Mouse (Mus musculus) kidney, adult 8-10 months (tissue): ENCODE measurements around the gene Hs6st1.

ENCODE experiments used
- DNase-seq, 2 experiments: peaks; one replicate each; pipeline ENCODE4 v3.0.0; 2022

Gene Hs6st1

DNA sequence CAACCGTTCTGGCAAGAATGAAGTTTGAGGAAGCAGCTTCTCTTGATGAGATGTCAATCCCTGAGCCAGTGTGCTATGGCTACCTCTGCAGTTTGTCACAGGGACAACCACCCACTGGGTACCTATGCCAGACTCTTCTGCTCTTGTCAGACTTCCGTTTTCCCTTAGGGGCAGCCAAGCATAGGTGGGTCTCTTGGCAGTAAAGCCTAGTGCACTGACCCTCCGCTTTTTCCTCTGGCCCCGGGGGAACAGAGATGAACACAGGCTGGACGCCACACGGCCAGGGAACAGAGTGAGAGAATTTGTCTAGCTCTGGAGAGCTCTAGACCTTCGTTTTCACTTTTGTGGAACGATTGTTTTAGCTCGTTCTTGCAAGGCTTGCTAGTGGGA, 2.4 kb upstream of the Hs6st1 start:
- DNase-seq = no peak

DNA sequence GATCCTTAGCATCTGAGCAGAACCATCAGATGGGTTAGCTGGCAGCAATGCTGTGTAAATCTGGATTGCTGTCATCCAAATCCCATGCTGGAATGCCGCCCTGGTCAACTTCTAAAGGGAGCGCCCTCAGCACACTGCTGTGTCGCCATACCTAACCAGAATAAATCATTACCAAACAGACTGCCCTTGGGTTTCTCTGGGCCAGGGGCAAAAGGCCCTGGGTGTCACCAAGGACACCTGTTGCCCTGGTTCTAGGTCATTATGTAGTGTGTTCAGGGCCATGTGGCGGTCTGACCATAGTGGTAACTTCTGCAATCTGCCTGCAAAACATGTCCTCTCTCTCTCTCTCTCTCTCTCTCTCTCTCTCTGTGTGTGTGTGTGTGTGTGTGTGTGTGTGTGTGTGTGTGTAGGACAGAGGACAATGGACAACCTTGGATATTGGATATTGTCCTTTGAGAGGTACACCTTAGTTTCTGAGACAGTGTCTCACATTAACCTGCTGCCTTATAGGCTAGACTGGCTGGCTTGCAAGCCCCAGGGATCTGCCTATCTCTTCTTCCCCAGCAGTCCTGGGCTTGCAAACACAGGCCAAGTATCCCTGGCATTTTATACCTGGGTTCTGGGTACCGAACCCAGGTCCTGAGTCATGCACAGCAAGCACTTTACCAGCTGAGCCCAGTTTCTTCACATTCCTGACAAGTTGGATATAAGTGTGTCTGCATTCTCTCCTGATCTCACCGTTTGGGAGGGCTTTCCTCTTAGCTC, 1.8 kb upstream of the Hs6st1 start:
- DNase-seq = no peak

DNA sequence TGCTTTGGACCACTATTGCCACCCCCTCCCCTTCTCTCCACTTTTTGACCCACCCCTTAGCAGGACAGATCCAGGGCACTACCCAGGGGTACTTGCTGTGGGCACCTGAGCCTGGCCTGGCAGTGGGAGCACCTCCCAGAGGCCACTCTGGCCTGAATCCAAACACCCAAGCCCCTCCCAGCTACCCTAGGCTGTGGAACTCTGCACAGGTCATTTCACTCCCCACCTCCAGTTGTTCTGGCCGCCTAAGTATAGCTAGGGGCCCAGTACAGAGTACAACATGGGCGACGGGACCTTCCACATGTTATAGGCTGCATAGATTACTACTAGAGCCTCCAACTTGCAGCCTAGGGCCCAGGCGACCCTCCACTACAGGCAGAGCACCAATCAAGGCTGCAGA, 999 bp upstream of the Hs6st1 start:
- DNase-seq = peak in 1 of 2 experiments; percentile 62

DNA sequence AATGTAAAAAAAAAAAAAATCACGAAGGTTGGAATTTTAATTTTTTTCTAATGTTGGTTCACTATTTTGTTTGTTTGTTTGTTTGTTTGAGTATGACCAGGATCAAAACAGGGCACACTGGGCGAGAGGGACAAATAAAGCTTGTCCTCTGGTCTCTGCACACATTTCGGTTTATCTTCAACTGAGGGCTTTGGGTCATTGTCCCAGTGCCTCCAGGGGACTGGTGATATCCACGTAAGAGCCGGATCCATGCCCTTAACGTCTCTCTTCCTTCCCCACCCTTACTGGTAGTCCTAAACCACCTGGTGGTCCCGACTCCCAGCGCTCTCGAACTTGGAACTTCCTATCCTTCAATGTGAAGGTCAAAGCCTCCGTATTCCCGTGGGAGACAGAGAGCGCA, 589 bp upstream of the Hs6st1 start:
- DNase-seq = no peak

DNA sequence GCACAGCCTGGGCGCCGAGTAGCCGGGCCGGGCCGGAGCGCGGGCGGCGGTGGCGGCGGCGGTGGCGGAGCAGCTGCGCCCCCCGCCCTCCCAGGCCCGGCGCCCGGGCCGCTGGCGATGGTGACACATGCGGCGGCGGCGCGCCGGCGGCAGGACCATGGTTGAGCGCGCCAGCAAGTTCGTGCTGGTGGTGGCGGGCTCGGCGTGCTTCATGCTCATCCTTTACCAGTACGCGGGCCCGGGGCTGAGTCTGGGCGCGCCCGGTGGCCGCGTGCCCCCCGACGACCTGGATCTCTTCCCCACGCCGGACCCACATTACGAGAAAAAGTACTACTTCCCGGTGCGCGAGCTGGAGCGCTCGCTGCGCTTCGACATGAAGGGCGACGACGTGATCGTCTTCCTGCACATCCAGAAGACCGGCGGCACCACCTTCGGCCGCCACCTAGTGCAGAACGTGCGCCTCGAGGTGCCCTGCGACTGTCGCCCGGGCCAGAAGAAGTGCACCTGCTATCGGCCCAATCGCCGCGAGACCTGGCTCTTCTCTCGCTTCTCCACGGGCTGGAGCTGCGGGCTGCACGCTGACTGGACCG, 426 bp downstream of the Hs6st1 start:
- peak in 1 of 2 experiments; percentile 43 for DNase-seq

DNA sequence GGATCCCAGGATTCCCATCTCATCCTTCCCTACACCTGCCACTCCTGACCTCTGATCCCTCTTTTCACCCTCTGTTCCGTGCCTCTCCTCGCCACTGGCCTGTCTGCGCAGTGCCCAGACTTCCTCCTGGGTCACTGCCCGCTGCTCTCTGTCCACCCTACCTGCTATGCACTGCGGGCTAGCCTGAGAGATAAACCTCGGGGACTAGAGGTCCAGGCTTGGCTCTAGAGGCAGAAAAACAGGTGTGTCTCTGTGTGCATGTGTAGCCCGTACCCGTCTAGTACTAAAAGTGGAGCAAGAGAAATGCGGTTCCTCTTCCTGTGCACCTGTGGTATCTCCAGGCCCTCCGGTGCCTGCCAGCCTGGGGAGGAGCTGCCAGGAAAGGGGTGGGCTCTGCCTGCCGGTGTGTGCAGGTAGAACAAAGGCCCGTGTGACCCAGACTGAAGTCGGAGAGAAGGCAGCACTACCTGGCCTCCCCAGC, 1.1 kb downstream of the Hs6st1 start:
- DNase-seq = peak; percentile 60 to 66

DNA sequence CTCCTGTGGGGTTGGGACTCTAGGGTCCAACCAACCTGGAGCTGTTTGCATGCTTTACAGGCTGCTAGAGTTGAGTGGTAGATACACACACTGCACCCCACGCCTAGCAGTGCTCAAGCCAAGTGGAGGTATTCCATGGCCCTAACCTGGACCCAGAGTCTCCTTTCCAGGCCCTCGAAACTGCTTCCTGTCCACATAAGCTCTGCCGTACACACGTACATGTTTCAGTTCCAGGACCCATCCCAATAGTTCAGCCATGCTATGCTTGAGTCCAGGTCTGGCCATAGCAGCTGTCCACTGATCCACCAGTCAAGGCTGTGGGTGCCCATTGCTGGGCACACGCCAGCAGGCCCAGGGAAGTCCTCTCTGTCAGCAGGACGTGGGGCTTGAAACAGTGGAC, 2.0 kb downstream of the Hs6st1 start:
- DNase-seq = no peak

DNA sequence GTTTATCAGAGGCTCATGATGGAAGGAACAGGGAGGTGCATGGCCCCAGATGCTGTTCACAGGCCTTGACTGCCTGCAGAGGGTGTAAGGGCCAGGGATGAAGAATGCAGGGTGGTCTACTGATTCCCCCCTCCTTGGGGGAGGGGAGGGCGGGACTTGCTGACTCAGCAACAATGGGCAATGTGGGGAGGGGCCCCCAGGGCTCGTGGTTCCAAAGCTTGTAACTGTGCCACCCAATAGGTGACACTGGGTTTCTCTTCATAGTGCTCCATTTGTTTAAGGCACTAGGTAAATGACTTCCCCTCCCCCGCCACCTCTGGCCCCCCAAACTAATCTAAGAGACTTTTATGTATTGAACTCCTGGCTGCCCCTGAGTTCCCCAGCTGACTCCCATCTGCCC, 2.5 kb downstream of the Hs6st1 start:
- no peak for DNase-seq

DNA sequence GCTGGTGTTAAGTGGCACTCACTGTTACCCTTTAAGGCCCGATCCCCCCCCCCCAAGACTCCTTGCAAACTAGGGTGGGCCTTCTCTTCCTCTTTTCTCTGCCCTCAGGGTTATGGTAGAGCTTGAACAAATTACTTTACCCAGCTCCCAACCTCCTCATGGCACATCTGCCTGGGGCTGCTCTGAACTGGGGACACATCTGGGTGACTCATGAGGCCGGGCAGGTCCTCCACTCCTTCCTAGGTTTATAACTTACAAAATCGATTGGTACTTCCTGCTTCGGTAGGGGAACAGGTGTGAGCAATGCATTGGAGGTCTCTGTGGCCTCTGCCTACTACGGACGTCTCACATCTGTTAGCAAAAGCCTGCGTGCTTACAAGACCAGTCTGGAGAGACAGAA, 3.0 kb downstream of the Hs6st1 start:
- no peak for DNase-seq

DNA sequence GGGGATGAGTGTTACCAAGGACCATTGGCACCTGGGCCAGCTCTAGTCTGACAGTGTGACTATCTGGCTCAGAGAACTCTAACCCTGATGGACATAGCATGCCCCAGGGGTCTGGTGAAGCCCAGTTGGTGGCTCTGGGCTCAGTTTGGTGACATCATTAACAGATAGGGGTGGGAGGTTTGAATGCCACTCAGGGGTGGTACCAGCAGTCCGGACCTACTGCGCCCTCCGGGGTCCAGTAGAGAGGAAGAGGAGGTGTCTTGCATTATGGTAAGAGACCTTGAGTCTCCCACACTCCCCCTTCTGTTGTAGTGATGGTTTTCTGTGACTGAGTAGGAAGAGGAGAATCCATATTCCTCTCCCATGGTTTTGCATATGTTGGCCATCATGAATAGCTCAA, 3.4 kb downstream of the Hs6st1 start:
- DNase-seq = no peak

DNA sequence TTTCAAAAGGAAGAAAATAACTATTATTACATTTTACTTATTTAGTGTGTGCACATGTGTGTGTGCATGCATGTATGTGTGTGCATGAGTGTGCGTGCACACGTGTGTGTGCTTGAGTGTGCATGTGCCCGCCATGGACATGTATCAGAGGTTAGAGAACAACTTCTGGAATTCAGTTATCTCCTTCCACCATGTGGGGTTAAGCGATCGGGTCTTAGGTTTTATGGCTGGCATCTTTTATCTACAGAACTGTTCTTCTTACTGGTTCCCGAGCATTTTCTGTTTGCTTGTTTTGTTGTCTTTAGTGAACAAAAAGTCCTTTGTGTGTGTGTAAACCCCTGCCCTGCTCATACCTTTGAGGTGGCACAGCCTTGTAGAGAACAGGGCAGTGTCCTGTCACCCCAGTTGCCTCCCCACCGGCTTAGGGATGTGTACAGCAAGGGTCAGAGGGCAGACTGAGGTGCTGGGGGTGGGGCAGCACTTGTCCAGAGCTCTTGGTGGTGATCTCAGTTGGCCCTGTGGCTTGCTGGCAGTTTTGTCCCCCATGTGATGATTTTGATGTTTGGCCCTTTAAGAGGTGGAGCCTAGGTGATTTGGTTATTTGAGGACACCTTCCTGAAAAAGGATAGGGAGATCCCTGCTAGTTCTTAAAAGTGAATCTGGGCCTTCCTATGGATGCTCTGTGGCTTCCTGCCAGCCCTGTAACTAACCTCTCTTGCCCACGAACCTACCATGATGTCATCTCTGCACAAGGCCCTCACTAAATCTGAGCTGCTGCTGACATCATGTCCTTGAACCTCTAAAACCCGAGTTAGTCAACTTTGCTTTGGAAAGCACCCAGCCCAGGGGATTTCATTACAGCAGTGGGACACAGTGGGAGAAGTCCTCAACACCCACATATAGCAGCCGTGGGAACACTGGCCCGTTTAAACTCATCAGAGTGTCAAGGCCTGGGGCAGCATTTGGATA, 4.7 kb downstream of the Hs6st1 start:
- peak in 1 of 2 experiments; percentile 42 for DNase-seq

DNA sequence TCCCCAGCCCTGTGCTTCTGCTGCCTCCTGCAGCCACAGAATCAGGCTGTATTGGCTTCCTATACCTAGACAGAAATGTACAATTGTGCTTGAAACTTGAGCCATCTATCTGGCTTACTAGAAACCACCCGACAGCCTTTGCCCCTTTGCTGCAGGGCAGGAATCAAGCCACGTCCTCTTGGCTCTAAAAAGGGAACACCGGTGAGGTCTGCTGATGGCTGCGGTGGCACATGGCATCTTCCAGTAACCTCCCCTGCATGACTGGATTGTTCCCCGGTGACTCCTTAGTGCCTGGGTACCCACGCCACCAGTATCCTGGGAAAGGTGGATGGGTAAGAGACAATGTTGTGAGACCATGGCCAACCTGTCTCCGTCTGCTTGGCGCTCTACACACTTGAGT, 5.4 kb downstream of the Hs6st1 start:
- peak in 1 of 2 experiments; percentile 47 for DNase-seq

DNA sequence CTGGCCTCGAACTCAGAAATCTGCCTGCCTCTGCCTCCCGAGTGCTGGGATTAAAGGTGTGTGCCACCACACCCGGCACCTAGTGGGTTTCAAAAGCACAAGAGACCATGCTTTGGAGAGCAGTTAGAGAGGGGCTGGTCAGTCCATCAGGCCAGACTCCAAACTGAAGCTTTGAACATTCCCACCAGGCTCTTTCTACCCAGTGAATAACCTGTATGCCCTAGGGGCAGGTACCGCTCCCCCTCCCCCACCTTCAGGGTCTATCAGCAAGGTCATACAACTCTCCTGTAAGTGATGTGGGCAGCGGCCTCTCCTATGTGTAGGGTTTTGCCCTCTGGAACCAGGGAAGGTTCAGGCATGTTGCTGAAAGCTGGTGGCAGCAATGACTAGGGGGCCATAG, 6.0 kb downstream of the Hs6st1 start:
- no peak for DNase-seq

DNA sequence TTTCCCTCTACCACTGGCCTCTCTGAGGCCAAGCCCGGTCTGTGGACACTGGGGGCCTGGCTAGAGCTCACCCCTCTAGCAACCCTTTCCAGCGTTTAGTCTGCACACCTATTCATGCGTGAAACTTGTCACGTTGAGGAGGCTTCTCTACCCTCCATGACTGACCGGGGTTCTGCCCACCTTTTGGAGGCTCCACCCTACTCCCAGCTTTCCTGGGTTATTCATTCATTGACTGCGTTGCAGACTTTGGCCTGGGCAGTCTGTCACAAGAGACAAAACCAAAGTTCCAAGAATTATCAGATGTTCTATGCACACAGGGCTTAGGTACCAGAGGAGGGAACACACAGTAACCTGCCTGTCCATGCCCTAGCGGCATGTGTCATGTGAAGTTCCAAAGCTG, 6.8 kb downstream of the Hs6st1 start:
- DNase-seq = peak; percentile 85 to 89

DNA sequence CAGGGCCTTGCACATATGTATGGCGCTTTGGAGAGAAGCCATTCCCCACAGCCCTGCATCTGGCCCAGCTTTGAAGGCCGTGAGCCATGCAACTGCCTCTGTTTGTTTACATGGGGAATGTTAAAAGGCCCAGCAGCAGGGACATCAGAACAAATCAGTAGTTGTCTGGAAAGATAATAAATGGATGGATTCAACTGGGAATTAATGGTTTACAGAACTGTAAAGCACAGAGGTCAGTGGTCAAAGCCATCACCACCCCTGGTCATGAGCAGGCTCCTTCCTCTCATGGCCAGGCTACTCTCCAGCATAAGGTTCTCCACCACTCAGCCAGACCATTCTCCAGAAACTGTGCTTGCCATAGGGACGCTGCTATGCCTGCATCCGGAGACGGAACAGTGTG, 7.5 kb downstream of the Hs6st1 start:
- DNase-seq = peak in 1 of 2 experiments; percentile 42

DNA sequence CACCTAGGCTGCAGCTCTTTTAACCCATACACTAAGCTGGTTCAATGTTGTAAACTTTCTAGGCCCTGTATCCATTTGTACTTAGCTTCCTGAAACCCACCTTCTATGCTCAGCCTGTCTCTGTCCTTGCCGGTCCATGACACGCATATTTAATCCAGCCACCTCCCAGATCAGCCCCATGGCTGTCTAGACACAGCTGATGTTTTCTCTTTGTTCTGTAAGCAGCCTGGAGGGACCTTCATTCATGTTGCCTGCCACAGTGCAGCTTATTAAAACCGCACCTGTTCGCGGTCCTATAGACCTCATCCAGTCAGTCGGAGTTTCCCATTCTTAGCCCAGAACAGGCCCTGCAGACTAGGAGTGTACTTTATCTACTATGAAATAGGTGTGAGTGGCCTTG, 8.9 kb downstream of the Hs6st1 start:
- no peak for DNase-seq

DNA sequence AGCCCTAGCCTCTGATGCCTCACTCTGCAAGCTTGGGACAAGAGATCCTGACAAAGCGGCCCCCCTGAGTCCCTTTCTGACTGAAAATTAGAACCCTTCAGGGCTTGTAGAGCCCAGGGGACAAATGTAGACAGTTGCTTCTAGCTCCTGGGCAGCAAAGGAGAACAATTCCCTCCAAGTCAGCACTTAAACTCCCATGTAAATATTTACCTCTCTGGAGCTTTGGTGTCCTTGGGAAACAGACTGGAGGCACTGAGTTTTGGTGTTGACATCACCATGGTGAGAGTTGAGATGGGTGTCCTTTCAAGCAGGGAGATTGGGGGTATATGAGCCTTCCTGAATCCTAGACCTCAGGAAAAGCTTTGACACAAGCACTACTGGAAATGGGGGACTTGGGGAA, 10.1 kb downstream of the Hs6st1 start:
- no peak for DNase-seq

DNA sequence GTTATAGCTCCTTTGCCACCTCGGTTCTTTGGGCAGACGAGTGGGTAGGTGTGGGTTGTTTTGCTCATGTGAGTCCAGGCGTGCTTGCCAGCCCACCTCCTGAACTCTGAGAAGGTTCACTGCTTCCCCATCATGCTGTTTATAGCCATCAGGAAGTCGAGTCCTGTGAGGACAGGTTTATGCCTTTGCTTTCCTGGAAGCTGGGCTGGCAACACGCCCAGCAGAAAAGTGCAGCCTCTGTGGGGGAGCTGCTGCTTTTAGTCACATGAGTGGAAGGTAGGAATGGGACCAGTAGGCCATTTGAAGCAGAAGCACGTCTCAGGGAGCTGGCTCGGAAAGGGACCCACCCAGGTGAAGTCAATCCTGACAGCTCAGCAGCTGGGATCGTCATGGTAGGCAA, 11.5 kb downstream of the Hs6st1 start:
- peak; percentile 96 to 98 for DNase-seq

DNA sequence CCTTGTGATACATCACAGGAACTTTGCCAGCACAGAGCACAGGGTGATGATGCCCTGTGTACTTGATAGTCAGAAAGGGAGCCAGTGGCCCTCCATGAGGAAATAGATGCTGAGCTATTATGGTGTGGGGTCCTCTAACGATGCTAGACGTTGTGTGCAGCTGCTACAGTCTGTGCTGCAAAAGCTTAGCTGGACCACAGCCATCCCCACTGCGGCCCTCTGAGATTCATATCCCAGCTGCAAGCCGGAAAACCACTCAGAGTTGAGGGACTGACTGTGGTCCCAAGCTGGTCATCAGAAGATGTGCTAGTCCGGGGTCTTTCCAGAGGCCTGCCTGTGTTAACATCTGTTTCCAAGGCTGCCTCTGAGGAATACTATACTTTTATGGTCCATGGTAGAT, 12.8 kb downstream of the Hs6st1 start:
- DNase-seq = no peak

DNA sequence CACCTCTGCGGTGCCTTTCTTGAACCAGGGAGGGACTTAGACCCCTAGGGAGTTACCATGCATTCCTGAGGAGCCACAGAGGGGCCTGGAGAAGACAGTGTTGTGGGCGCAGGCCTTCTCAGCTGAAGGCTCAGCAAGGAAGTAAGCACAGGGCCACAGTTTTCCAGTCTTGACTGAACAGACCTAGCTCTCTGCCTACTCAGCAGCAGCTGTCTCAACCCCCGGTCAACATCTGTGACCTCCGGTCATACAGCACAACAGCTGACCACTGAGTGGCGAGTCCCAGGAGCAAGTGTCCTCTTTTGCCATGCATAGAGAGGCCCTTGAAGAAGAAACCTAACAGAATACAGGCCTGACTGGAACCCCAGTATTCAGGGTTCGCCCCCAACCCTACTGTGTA, 14.0 kb downstream of the Hs6st1 start:
- peak in 1 of 2 experiments; percentile 55 for DNase-seq

DNA sequence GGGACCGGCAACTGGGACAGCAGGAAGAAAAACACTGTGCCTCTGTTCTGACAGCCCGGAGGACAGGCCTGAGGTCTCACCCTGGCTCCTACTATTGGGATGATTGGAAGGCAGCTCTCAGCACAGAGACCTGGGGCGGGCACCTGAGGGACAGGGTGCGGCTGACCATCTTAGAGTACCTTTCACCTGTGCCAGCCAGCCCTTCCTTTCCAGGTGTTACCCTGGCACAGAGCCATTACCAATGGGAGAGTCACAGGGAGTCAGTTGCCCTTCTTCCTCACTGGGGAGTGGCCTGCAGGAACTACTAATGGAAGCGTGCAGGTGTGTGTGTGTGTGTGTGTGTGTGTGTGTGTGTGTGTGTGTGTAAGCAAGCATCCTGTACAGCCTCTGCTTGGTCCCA, 15.4 kb downstream of the Hs6st1 start:
- no peak for DNase-seq

DNA sequence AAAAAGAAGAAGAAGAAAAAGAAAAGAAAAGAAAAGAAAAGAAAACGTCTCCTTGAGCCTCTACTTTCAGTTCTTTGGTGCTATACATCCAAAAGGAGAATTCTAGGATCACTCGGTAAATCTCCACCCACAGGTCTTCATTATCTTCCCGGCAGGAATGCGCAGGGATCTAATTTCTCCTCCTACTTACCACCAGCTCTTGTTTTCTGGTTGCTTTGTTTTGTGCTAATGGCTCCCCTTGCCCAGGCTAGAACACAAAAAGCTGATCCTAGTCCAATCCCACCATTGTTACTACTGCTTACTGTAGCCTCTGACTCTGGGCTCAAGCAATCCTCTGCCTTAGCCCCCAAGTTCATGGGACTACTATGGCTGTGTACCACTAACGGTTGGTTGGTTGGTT, 16.9 kb downstream of the Hs6st1 start:
- DNase-seq = no peak

DNA sequence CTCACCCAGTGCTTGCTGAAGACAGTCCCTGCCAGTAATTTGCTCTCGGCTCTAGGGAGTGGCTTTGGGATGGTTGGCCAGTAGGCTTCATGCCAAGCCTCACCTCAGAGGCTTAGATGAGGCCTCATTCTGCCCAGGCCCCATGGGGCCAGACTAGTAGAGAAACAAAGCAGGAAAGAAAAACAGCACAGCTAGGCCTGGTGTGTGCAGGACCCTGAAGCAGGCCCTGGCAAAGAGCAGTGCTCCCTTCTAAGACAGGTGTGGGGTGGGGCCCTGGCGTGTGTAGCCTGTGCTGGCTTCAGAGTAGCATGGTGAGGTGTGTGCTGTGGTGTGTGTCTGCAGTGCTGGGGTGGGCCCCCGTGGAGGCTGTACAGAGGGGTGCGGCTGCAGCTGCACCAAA, 20.2 kb downstream of the Hs6st1 start:
- DNase-seq = peak in 1 of 2 experiments; percentile 40

DNA sequence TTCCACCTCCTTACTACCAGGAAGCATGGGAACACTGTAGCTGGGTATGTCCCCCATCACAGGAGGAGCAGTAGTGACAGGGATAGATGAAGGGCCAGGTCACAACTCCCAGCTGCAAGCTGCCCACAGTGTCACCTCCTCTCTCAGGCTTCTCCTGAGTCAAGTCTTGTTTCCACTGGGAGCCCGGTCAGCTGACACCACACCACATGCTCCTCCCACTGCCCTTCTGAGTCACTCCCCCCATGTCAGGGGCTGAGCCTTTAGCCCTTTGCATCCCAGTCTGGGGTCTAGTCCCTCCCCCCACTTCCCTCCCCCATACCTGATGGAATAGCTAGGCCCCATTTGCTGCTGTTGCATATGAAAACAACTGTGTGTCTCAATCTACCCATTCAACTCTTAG, 21.3 kb downstream of the Hs6st1 start:
- DNase-seq = no peak
